Mouse (Mus musculus) hindlimb bud, embryonic 11.5 days (tissue): ENCODE data around the gene Tm7sf3.

Experiments
- DNase-seq: peaks from one replicate; pipeline ENCODE4 v3.0.0-alpha.2; 2012; ENCODE audit warnings: low read depth, low spot score; ENCODE audit errors: extremely low spot score

Gene Tm7sf3

GRCm38 (mm10) chr6:146661655-146662054 lies 19.0 kb upstream of the Tm7sf3 start:
- no peak for DNase-seq

DNA sequence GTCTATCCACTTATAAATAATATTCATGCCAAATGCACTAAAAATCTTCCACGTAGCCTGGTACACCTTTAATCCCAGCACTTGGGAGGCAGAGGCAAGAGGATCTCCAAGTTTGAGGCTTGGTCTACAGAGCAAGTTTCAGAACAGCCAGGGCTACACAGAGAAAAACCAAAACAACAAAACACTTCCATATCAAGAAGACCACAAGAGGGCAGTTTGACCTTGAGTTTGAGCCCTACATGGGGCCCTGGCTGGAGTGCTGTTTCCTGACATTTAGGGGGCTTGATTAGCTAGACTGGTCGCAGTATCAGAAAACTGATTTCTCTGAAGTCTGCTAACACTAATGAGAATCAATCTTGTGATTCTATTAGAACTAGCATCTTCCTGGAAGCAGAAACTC lies 18.0 kb upstream of the Tm7sf3 start:
- DNase-seq = no peak

DNA sequence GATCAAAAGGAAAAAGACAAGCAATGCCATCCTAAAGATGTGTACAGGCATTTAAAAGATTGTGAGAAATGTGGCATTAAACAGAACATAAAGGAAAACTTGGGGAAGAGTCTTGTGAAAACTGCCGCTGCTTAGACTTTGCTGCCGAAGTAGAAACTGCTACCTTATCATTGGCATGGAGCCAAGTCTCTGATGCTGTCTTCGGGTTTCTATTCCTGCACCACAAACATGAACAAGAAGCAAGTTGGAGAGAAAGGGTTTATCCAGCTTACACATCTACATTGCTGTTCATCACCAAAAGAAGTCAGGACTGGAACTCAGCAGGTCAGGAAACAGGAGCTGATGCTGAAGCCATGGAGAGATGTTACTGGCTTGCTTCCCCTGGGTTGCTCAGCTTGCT lies 10.6 kb upstream of the Tm7sf3 start:
- DNase-seq = no peak

DNA sequence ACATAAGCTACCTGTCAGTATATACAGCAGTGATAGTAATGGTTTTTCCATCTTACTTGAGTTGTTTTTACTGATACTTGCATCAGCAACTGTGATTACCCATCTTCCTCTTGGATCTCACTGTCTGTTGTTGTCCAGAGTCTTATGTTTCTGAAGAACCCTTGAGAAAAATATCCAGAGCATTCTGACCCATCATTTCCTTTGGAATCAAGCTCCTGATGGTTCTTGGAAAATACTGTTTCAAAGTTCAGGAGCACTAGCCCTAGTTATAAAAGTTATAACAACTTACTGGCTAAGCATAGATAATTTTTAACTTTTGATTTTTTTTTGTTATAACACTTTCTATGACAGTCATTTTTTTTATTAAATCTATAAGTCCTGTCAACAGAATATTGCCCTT lies 8.8 kb upstream of the Tm7sf3 start:
- no peak for DNase-seq

GRCm38 (mm10) chr6:146650013-146650412 lies 7.4 kb upstream of the Tm7sf3 start:
- DNase-seq = no peak

DNA sequence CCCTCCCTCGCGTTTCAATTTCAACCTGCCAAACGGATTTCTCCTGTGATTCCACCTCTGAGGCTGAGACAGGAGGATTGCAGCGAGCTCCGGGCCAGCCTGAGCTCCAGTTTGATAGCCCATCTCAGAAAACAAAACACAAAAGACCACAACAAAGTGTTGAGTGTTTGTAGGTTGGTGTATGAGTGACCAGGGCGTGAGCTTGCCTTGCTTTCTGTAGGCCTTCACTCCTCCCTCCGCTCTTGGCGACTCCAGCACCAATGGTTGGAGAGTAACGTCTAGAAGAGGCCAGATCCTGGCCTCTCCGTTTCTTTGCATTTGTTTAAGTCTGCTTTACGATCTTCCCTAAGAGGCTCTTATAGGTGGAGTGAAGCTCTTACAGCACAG lies 553 bp upstream of the Tm7sf3 start:
- DNase-seq = no peak

- no peak for DNase-seq
Observed at GRCm38 (mm10) chr6:146641621-146642210, 908 bp downstream of the Tm7sf3 start.

- no peak for DNase-seq
Observed at GRCm38 (mm10) chr6:146640991-146641390, 1.6 kb downstream of the Tm7sf3 start.

- no peak for DNase-seq
Observed at GRCm38 (mm10) chr6:146640068-146640965, 2.3 kb downstream of the Tm7sf3 start.

GRCm38 (mm10) chr6:146636482-146636881 lies 6.1 kb downstream of the Tm7sf3 start:
- no peak for DNase-seq

GRCm38 (mm10) chr6:146634759-146635606 lies 7.6 kb downstream of the Tm7sf3 start:
- no peak for DNase-seq

DNA sequence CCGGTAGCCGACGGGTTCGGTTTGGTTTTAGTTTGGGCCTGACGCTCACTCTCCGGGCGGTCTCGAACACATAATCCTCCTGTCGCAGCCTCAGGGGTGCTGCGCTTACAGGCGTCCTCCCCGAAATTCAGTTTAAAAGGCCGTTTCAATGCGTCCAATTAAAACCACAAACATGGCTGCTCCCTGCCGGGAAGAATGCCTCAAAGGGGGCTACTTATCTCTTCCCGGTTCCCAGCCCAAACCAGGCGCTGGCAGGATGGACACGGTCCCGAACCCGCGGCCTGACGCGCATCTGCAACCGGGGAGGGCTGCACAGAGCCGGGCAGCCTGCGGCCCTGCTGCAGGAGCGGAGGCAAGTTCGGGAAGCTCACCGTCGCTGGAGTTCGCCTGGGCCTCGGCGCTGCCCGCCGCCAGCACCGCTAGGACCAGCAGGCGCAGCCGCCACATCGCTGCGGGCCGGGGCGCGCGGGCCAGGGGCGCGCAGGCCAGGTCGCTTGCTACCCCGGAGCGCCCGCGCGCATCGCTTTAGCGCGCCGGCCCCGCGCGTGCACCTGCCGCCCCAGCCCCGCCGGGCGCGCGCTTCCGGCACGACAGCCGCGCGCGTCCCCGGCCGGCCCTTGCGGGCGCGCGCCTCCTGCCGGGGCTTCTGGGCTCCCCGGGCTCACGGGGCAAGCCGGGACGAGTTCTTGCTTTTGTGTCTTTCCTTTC lies 8.5 kb downstream of the Tm7sf3 start:
- DNase-seq = peak; percentile 22

DNA sequence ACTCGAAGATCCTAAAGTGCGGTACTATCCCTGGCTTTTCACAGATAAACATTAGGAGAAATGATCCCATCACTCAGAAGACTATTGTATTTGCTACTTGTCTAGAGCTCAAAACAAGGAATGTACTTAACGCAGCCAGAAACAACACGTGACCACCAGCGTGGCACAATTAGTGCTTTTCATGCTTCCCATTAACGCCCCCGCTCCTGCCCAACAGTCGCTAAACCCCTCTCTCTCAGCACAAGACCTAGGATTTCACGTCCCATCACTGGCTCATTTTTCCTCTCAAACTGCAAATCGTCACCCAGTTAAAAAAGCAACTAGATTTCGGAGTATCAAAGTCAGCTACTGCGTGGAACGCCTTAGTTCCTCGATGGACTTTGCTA lies 9.0 kb downstream of the Tm7sf3 start:
- DNase-seq = peak; percentile 26

DNA sequence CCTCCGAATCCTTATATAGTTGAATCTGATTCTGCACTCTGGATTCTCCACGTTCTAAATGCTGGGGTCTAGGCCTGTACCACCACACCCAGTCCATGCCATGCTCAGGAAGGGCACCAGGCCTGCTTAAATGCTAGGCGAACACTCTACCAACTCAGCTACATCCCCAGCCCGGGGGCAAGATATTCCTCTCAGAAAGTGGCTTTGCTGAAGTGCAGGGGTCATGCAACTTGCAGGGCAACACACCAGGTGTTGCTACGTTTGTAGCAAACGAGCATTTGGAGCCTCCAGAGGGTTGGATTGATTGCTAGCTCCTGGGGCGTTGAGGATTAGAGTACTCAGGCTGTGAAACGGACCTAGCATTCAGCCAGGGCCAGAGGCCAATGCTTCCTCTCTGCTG lies 9.5 kb downstream of the Tm7sf3 start:
- no peak for DNase-seq

DNA sequence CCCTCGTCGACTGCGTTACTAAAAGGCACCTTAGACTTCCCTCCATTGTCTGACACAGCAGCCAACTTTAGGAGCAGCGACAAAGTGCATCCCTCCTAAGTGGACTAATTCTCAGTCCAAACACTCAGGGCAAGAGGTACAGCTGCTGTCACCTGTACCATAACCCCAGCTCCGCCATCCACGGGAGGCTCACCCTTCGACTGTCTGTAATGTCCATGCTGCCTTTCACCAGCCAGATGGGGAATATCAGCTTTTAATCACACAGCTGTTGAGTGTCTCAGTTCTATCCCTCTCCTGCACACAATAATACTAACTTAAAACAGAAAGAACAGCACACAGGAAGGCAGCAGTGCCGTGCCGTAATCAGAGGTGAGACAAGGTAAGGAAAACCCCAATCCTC lies 10.2 kb downstream of the Tm7sf3 start:
- DNase-seq = no peak

DNA sequence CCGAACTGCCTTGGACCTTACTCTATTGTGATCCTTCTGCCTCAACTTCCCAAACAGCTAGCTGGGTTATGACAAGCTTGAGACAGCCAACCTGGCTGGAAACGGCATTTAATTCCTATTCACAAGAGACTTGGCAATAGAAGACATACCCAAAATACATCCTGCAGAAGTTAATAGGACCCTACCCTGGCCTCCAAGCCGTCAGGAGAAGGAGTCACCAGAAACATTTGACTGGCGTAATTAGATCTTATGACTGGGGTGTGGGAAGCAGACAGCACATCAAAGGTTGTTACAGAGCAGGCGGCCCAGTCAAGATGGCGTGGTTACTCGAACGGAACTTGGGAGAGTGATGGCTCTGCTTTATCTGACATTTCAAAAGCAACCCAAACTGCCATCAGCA lies 10.8 kb downstream of the Tm7sf3 start:
- DNase-seq = no peak

DNA sequence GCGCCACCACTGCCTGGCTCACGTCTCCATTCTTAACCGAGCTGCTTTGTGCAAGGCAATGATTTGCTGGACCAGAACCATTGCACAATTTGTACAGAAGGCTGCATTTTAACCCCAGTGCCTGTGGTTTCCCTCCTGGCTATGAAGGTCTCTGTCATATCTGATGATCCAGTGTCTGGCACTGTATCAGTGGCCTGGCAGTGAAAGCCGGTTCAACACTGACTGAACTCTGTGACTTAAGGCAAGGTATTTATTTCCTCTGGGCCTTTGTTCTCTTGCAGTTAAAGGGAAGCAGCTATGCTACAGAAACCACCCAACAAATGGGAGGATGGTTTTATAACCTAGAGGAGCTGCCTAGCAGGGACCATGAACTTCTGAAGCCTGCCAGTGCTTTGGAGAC lies 11.7 kb downstream of the Tm7sf3 start:
- no peak for DNase-seq

GRCm38 (mm10) chr6:146629781-146630756 lies 12.6 kb downstream of the Tm7sf3 start:
- DNase-seq = no peak

GRCm38 (mm10) chr6:146628123-146628522 lies 14.5 kb downstream of the Tm7sf3 start:
- no peak for DNase-seq

DNA sequence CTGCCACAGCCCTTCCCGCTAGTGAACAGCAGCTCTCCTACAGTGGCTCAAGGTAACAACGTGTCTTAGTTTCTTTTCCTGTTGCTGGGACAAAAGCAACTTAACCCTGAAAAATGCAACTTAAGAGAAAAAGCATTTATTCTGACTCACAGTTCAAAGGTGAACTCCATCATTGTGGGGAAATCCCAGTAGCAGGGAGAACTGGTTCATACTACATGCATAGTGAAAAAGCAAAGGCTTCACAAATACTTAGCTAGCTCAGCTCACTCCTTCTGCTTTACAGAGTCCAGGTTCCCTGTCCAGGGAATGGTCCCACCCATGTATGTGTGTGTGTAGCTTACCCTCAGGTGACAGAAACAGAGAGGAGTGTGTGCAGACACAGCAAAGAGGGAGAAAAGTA lies 26.0 kb downstream of the Tm7sf3 start:
- no peak for DNase-seq
